Mouse (Mus musculus): ENCODE data around the gene Trappc5. TPM values are rescaled to one million over a fixed set of nuclear protein-coding genes. Genes with fewer than 3 reads are reported as not detected.

Trappc5 gene
- polyA plus RNA-seq, 1 experiment from 2014 or later, result 13.2 TPM

- peak overlapping the region; percentile 85 for H3K4me3 ChIP-seq (replicated peaks)
- peaks cover 21% of the 10 kb centered on the region for H3K36me3 ChIP-seq (replicated peaks)
- no peaks in the 10 kb centered on the region for H3K27me3 ChIP-seq
- peak overlapping the region; percentile 93 for H3K9ac ChIP-seq
- H3K4me1 ChIP-seq (replicated peaks), result peaks cover 32% of the 10 kb centered on the region
- WGBS (ENCODE audit: insufficient replicate concordance), result 1% methylated on average over 15 of the region's 15 CpGs
- no peaks in the 10 kb centered on the region for H3K9me3 ChIP-seq (replicated peaks)
- peak overlapping the region; percentile 86 for H3K27ac ChIP-seq (replicated peaks)
- peak overlapping the region; percentile 82 for H3K4me2 ChIP-seq
- peak; percentile 20 for ATAC-seq (ENCODE audit: insufficient read depth)
Observed at GRCm38 (mm10) chr8:3676993-3677579, 987 bp downstream of the Trappc5 start.

- Histone ChIP-seq H3K27me3 (no peaks in the 10 kb centered on the region), H3K36me3 (replicated peaks) (peaks cover 21% of the 10 kb centered on the region)
Observed at GRCm38 (mm10) chr8:3678831-3679230, 2.7 kb downstream of the Trappc5 start.

GRCm38 (mm10) chr8:3679236-3679635 lies 3.1 kb downstream of the Trappc5 start:
- ATAC-seq (ENCODE audit: insufficient read depth), result no peak

More at GRCm38 (mm10) chr8:3678831-3679230, 2.7 kb downstream of the Trappc5 start:
- WGBS (ENCODE audit: insufficient replicate concordance), result 87% methylated on average over 23 of the region's 23 CpGs
- peaks cover 26% of the 10 kb centered on the region for H3K4me1 ChIP-seq (replicated peaks)
- ATAC-seq (ENCODE audit: insufficient read depth), result no peak
- no peak overlapping the region for H3K4me2 ChIP-seq
- H3K27ac ChIP-seq (replicated peaks), result no peak overlapping the region
- no peak overlapping the region for H3K9ac ChIP-seq
- H3K4me3 ChIP-seq (replicated peaks), result no peak overlapping the region
- no peaks in the 10 kb centered on the region for H3K9me3 ChIP-seq (replicated peaks)

GRCm38 (mm10) chr8:3679656-3680055 lies 3.6 kb downstream of the Trappc5 start:
- Histone ChIP-seq H3K9ac (no peak overlapping the region), H3K36me3 (replicated peaks) (peaks cover 21% of the 10 kb centered on the region), H3K27me3 (no peaks in the 10 kb centered on the region), H3K4me3 (replicated peaks) (no peak overlapping the region), H3K4me1 (replicated peaks) (peaks cover 26% of the 10 kb centered on the region), H3K27ac (replicated peaks) (no peak overlapping the region), H3K9me3 (replicated peaks) (no peaks in the 10 kb centered on the region), H3K4me2 (no peak overlapping the region)
- ATAC-seq (ENCODE audit: insufficient read depth), result no peak
- 73% methylated on average over 5 of the region's 5 CpGs for WGBS (ENCODE audit: insufficient replicate concordance)

More at GRCm38 (mm10) chr8:3679236-3679635, 3.1 kb downstream of the Trappc5 start:
- Histone ChIP-seq H3K9me3 (replicated peaks) (no peaks in the 10 kb centered on the region), H3K27me3 (no peaks in the 10 kb centered on the region), H3K4me3 (replicated peaks) (no peak overlapping the region), H3K9ac (no peak overlapping the region), H3K27ac (replicated peaks) (no peak overlapping the region), H3K4me2 (no peak overlapping the region), H3K36me3 (replicated peaks) (peaks cover 21% of the 10 kb centered on the region), H3K4me1 (replicated peaks) (peaks cover 26% of the 10 kb centered on the region)
- WGBS (ENCODE audit: insufficient replicate concordance), result 87% methylated on average over 23 of the region's 23 CpGs

- 59% methylated on average over 5 of the region's 5 CpGs for WGBS (ENCODE audit: insufficient replicate concordance)
- H3K36me3 ChIP-seq (replicated peaks), result peaks cover 21% of the 10 kb centered on the region
- no peak for ATAC-seq (ENCODE audit: insufficient read depth)
Observed at GRCm38 (mm10) chr8:3682435-3682834, 6.3 kb downstream of the Trappc5 start.

GRCm38 (mm10) chr8:3683408-3684176 lies 7.5 kb downstream of the Trappc5 start:
- Histone ChIP-seq H3K4me3 (replicated peaks) (no peak overlapping the region), H3K36me3 (replicated peaks) (peaks cover 21% of the 10 kb centered on the region), H3K4me1 (replicated peaks) (0 out of 2 replicates have a peak, but pooled peaks cover 3% of the 10 kb centered on the region), H3K9ac (no peak overlapping the region), H3K9me3 (replicated peaks) (no peaks in the 10 kb centered on the region), H3K4me2 (no peak overlapping the region), H3K27ac (replicated peaks) (no peak overlapping the region), H3K27me3 (no peaks in the 10 kb centered on the region)
- 51% methylated on average over 6 of the region's 6 CpGs for WGBS (ENCODE audit: insufficient replicate concordance)
- no peak for ATAC-seq (ENCODE audit: insufficient read depth)

More at GRCm38 (mm10) chr8:3682435-3682834, 6.3 kb downstream of the Trappc5 start:
- H3K27ac ChIP-seq (replicated peaks), result no peak overlapping the region
- H3K4me1 ChIP-seq (replicated peaks), result peaks cover 14% of the 10 kb centered on the region
- no peaks in the 10 kb centered on the region for H3K9me3 ChIP-seq (replicated peaks)
- no peak overlapping the region for H3K9ac ChIP-seq
- H3K4me3 ChIP-seq (replicated peaks), result no peak overlapping the region
- H3K4me2 ChIP-seq, result no peak overlapping the region
- H3K27me3 ChIP-seq, result no peaks in the 10 kb centered on the region

GRCm38 (mm10) chr8:3684530-3684929 lies 8.4 kb downstream of the Trappc5 start:
- Histone ChIP-seq H3K4me3 (replicated peaks) (no peak overlapping the region), H3K27me3 (no peaks in the 10 kb centered on the region), H3K9me3 (replicated peaks) (no peaks in the 10 kb centered on the region), H3K9ac (no peak overlapping the region), H3K36me3 (replicated peaks) (peaks cover 12% of the 10 kb centered on the region), H3K4me2 (no peak overlapping the region), H3K27ac (replicated peaks) (no peak overlapping the region), H3K4me1 (replicated peaks) (no peaks in the 10 kb centered on the region)
- ATAC-seq (ENCODE audit: insufficient read depth), result no peak

GRCm38 (mm10) chr8:3685422-3685821 lies 9.3 kb downstream of the Trappc5 start:
- H3K4me1 ChIP-seq (replicated peaks), result no peaks in the 10 kb centered on the region
- no peak overlapping the region for H3K4me2 ChIP-seq
- no peak overlapping the region for H3K27ac ChIP-seq (replicated peaks)
- no peaks in the 10 kb centered on the region for H3K27me3 ChIP-seq
- WGBS (ENCODE audit: insufficient replicate concordance), result 43% methylated on average over 5 of the region's 5 CpGs
- no peak overlapping the region for H3K9ac ChIP-seq
- peaks cover 3% of the 10 kb centered on the region; the same call in 1 of the 2 replicates for H3K36me3 ChIP-seq (replicated peaks)
- no peak overlapping the region for H3K4me3 ChIP-seq (replicated peaks)
- no peaks in the 10 kb centered on the region for H3K9me3 ChIP-seq (replicated peaks)
- ATAC-seq (ENCODE audit: insufficient read depth), result no peak

- Histone ChIP-seq H3K4me1 (replicated peaks) (no peaks in the 10 kb centered on the region), H3K4me2 (no peak overlapping the region), H3K9ac (no peak overlapping the region), H3K27me3 (no peaks in the 10 kb centered on the region), H3K36me3 (replicated peaks) (no peaks in the 10 kb centered on the region), H3K4me3 (replicated peaks) (no peak overlapping the region), H3K27ac (replicated peaks) (no peak overlapping the region), H3K9me3 (replicated peaks) (no peaks in the 10 kb centered on the region)
- no peak for ATAC-seq (ENCODE audit: insufficient read depth)
- WGBS (ENCODE audit: insufficient replicate concordance), result 48% methylated on average over 6 of the region's 6 CpGs
Observed at GRCm38 (mm10) chr8:3687537-3687936, 11.4 kb downstream of the Trappc5 start.

GRCm38 (mm10) chr8:3690774-3691173 lies 14.7 kb downstream of the Trappc5 start:
- H3K4me2 ChIP-seq, result no peak overlapping the region
- no peaks in the 10 kb centered on the region for H3K36me3 ChIP-seq (replicated peaks)
- no peak overlapping the region for H3K4me3 ChIP-seq (replicated peaks)
- no peak overlapping the region for H3K9ac ChIP-seq
- H3K27me3 ChIP-seq, result no peaks in the 10 kb centered on the region
- no peak overlapping the region for H3K27ac ChIP-seq (replicated peaks)
- H3K9me3 ChIP-seq (replicated peaks), result no peaks in the 10 kb centered on the region
- no peaks in the 10 kb centered on the region for H3K4me1 ChIP-seq (replicated peaks)
- 63% methylated on average over 3 of the region's 3 CpGs for WGBS (ENCODE audit: insufficient replicate concordance)
- no peak for ATAC-seq (ENCODE audit: insufficient read depth)

- WGBS (ENCODE audit: insufficient replicate concordance), result 61% methylated on average over 3 of the region's 3 CpGs
- ATAC-seq (ENCODE audit: insufficient read depth), result no peak
- no peak within 1 kb of the TSS for H3K27ac ChIP-seq (replicated peaks)
Observed at GRCm38 (mm10) chr8:3694121-3694520, 18.0 kb downstream of the Trappc5 start, which contains the start of gene Fcer2a. Fcer2a (minus strand) TSS chr8:3694175.

More at GRCm38 (mm10) chr8:3694121-3694520, 18.0 kb downstream of the Trappc5 start, which contains the start of gene Fcer2a:
- Histone ChIP-seq H3K4me1 (replicated peaks) (no peaks in the 10 kb centered on the region), H3K27me3 (no peaks in the 10 kb centered on the region), H3K4me2 (no peak within 1 kb of the TSS), H3K4me3 (replicated peaks) (no peak within 1 kb of the TSS), H3K9ac (no peak within 1 kb of the TSS), H3K9me3 (replicated peaks) (no peaks in the 10 kb centered on the region), H3K36me3 (replicated peaks) (no peaks in the 10 kb centered on the region)

Data from liver, embryonic 15.5 days (tissue).